Mouse (Mus musculus) spleen, postnatal 36 days (tissue): Measurements from ENCODE around the gene Tet2.
A peak's percentile ranks its signal among the peaks of the same experiment; 100 is the strongest.
"Not testable (repeated sequence)": the region's sequence is repeated elsewhere in the genome, so short reads cannot be mapped to it uniquely, and the experiment has no call there.

ENCODE experiments used
- DNase-seq, 2 experiments: peaks; one replicate each; pipeline ENCODE4 v3.0.0; 2022; ENCODE audit warnings: low spot score in 2 of 2, mixed read lengths in 1 of 2

The Tet2 gene

DNA sequence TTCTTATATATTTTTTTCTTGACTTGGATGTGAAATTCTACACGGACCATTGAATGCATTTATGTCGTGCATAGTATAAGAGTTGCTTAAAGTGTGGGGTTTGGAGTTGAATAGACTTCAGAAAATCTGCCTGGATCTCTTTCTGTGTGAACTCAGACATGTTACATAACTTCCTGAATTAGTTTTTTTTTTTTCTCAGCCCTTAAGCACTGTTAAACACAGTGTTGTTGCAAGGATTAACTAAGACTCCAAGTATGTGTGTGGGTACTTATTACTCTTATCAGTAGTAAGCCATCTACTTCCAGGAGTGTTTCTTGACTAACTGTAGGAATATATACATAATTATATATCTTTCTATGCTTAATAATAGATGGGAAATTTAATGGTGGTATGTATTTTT is 3.7 kb upstream of the Tet2 start:
- DNase-seq = no peak

DNA sequence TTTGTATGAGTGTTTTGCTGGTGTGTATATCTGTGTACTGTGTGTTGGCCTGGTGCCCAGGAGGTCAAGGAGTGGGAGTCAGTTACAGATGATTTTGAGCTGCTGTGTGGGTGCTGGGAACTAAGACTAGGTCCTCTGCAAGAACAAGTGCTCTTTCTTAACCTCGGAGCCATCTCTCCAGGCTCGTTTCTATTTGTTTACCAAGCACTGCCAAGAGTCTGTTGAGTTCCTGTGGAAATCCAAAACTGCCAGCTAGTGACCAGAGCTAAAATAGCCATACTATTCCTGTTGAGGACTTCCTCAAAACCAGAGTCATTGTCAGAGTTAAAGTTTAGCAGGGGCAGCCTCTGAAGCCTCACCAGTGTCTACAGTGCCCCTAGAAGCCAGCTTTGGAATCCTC is 1.9 kb upstream of the Tet2 start:
- no peak for DNase-seq

DNA sequence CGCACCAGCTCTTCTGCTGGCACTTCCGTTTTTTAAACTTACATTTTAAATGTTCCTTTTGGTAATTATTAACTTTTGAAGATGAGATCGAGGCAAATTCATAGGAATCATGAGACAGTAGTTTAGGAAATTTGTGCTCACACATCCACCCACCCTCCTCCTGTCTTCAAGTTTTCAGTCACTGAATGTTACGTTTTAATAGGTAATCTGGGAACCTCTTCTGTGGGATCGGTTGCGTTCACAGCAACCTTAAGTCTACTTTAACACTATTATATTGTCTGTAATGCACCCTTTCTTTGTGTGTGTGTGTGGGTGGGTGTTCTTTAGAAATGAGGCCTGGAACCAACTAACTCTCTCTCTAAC is 346 bp upstream of the Tet2 start:
- no peak for DNase-seq

DNA sequence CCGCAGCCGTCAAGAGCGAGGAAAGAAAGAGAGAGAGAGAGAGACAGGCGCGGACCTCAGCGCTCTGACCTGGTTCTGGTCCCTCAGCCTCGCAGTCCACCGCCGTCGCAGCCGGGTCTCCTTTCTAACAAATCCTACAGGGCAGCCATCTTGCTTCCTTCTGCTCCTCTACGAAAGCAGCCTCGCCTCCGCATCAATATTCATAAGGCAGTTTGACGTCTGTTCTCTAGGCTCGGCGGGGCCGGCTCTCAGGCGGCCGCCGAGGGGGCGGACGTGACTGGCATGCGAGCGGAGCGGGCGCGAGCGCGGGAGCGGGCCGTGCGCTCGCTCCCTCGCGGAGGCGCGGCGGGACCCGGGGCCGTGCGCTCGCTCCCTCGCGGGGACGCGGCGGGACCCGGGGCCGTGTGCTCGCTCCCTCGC is 798 bp downstream of the Tet2 start:
- DNase-seq = peak; percentile 87 to 89

DNA sequence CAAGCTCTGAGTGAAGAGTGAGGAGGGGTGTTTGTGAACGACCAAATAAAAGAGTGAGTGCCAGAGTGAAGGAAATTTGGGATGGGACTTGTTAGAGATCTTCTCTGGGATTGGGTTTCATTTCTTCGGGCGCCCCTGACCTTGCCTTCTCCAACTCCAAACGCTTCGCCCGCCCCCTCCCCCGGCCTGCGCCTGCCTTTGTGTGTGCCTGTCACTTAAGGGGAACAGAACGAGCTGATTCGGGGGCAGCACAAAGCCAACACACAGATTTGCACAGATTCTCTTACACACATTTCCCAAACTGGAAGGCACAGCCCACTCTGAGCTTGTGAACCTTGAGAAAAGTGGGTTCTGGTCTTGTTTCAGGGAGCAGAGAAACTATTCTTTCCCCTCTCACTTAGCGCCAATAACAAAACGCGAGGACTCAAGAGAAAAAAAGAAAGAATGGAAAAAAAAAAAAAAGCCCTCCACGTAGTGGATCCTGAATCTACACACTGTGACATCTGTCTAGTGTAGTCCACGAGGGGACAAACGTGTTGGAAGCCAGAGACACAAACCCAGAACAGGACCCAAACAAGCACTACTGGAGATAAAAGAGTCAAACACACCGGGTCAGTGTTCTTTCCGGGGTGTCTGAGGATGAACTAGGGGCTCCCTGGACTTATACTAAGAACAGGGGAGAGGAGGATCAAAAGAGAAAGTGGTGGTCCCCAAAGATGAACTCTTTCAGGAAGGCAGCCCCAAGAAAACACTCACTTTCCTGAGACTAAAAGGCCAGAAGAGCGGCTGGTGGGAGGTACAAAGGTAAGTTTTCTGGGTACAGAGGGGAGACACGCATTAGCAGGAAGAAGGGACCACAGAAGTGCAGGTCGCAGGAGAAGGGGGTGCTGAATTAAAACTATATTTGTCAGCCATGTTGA is 1.6 kb downstream of the Tet2 start:
- no peak for DNase-seq

DNA sequence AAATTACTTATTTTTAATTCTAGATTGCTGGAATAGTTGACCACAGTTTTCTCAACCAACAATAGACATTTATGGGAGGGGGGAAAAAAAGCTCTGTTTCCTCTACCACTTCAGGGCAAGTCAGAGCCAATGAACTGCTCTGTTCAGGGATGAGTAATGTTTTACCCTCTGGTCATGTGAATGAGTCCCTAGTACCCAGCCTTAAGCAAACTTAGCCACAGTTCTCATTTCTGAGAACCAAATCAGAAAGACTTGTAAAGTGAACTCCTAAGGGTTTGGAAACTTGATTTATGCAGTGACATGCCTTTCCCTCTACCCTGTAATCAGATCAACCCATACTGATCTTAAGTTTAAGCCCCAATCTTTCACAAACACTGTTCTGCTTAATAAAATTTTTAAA is 2.9 kb downstream of the Tet2 start:
- no peak for DNase-seq

DNA sequence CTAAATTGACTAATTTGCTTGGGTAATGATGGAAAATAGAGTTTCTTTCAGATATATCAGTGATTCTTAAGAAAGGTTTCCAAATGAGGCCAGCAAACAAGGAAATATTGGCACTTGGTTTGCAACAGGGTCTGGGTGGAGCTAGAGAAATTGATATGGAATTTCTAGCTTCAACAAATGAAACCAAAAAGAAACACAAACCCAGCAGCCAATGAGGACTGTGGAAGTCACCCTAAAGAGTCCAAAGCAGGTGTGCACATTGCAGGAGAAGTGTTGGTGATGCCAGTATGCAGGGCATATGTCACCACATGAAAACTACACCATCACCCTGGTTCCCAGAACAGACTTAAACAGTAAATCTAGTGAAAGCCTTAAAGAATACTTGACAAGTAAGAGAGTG is 3.9 kb downstream of the Tet2 start:
- no peak for DNase-seq

DNA sequence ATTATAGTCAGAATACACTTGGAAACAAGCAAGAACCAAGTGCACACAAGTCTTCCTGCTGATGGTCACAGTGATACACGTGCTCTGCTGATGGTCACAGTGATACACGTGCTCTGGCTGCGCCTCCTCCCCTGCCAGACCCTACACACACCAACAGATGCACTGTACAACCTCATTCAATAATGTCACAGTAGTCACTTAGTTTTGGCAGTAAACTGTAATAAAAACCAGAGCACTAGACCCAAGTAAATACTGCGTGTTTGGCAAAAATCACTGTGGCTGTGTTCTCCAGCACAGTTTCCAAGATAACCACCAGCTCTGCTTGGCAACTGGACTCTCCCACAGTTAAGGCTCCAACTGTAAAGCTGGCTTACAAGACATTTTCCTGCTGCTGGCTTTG is 4.9 kb downstream of the Tet2 start:
- no peak for DNase-seq

DNA sequence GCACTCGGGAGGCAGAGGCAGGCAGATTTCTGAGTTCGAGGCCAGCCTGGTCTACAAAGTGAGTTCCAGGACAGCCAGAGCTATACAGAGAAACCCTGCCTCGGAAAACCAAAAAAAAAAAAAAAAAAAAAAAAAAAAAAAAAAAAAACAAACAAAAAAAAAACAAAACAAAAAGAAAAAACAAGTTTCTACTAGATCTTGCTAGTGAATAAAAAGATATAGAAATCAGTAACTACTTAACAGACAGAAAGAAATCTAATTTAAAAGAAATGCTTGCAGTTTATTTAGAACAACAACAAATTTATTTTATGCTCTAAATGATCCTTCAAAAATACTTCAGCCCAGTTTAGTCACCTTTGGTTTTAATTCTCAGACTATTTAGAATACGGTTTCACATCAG is 6.4 kb downstream of the Tet2 start:
- DNase-seq = not testable (repeated sequence)

DNA sequence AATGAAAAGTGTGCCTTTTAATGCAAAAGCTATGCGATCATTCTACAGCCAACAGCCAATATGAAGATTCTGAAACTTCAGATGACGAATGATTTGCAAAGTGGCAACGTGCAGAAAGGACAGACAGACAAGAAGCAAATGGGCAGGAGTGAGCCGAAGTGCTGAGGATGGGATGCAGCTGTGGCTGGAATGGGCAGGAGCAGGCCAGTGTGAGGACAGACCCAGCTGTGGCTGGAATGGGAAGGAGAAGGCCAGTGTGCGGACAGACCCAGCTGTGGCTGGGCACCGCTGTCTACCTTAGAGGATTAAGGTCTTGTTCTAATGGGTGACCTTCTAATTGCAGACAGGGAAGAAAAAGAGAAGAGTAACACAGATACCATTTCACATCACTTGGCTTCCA is 9.3 kb downstream of the Tet2 start:
- DNase-seq = no peak

DNA sequence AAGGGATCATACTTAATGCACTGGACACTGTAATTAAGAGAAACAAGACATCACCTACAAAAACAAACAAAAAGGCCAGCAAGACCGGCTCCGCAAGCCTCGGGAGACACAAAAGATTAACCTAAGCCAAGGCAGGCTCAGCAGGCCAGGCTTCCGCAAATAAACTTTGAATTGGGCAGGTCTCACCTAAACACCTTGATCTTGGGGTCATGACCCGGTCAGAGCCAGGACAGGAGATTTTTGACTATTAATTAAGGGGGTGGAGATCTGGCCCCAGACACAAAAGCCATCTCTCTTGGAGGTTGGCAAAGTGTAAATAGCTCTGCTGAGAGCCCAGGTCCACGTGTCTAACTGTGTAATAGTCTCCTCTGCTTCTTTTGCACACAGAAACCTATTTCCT is 10.9 kb downstream of the Tet2 start:
- no peak for DNase-seq

DNA sequence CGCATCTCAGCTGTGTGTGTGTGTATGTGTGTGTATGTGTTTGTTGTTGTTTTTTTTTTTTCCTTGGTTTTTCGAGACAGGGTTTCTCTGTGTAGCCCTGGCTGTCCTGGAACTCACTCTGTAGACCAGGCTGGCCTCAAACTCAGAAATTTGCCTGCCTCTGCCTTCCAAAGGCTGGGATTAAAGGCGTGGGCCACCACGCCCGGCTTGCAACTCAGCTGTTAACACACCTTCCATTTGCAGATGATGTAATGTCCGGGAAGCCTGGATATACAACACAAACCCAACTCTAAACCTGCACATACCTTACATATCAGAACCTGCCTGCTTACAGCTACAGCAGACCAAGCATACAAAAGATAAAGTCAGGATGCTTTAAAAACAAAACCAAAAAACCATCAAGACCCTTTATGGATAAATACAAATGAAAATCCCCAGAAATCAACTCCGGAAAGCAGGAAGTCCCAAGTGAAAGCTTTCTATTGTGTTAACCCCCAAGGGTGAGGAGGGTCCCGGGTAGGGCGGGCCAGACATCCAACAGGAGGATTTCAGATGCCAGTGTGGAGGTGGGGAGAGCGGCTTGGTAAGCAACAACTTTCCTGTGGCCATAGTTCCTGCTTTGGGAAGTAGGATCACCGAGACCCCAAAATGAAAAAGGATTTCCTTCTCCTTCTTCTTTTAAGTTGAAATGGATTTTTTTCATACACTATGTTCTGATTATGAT is 11.5 kb downstream of the Tet2 start:
- DNase-seq = no peak

DNA sequence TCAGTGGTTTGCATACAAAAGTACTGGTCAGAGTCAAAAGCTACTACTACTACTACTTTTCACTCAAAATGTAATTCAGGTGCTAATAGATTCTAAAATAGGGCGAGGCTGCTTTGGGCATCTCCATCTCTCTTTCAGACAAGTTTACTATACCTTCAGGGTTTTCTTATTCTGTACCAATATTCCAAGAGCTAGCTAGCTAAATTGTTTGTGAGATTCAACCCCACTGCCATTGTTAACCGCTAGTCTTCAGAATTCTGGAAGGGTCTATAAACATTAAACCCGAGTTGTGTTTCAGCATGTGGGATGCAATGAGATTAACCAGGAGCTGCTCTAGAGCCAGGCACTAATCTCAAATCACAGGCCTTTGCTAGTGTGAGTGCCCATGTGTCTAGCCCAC is 12.1 kb downstream of the Tet2 start:
- no peak for DNase-seq

DNA sequence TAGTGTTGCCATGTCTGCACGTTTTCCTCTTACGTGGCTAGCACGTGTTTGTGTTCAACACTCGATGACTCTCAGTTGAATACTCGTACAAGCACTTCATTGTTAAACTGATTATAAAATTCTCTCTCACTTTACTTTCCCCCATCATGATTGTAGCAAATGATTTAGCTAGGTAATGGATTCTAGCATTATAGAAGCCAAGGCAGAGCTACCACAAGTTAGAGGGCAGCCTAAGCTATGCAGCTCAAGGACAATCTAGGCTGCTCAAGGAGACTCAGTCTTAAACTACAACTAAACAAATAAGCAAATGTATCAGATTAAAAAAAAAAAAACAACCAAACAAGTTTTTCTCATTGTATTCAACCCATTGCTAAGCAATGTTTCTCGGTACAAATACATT is 12.7 kb downstream of the Tet2 start:
- no peak for DNase-seq

DNA sequence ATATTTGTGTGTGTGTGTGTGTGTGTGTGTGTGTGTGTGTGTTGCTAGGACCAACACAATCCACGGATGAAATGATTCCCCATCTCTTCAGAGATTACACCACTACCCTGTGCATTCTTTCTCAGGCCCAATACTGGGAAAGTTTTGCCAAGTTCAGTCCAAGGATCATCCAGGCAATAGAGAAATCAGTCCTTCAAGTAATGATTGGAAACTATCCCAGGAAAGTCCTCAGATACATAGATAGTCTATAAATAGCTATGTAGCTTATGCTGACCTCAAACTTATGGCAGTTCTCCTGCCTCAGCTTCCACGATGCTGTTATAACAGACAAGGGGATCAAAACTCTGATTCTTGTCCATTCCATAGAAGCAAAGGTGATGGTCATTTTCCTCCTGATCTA is 13.8 kb downstream of the Tet2 start:
- no peak for DNase-seq

DNA sequence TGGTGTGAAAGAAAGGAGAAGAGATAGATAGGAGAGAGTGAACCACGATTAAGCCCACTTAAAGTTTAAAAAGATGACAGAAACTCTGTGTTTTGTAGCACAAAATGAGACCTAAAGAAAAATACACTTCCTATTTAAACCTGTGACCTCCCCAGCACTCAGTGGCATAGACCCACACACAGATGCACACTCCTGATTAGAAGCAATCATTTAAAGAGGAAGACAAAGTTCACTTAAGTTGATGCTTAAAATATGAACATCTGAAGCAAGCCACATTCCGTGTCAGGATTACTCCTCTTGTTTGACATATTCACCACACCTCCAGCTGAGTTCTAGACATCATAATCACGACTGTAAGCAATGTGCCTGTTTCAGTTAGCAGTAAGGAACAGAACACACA is 14.3 kb downstream of the Tet2 start:
- DNase-seq = no peak

DNA sequence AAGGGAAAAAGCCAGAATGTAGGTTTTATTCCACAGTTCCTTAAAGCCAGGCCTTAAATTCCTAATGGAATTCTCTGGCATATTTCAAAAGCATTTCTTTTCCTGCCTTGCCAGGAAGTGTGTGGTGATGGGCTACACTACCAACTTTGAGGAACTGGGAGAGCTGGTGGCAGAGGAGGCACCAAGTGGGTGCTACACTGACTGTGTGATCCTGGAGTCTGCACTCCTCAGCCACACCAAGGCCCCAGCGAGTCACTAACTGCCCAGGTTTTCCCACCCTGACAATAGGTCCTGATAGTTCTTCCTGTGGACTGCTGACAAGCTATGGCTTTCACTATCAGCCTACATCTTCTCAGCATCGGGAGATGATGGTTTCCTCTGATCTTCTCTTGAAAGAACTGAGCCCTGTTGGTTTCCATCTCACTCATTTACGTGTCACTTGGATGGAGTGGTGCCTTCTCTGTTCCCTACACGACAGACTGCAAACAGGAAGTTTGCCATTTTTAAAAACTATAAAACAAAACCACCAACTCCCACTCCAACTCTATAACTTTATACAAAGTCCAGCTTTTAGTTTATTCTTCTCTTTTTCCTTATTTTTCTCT is 18.7 kb downstream of the Tet2 start:
- no peak for DNase-seq

DNA sequence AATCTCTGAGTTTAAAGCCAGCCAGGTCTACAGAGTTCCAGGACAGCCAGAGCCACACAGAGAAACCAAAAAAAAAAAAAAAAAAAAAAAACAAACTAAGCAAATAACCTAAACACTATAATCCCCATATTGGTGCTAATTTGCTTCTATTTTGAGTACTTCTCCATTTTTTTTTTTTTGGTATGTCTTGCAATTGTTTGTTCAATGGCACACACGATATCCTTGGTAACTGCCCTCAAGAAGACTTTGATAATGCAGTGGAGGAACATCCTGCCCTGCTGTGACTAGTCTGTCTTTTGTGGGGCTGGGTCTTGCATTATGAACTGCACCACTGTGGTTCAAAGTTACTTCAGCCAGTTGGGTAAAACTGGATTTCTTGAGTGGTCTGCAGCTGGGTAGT is 19.4 kb downstream of the Tet2 start:
- DNase-seq = no peak

DNA sequence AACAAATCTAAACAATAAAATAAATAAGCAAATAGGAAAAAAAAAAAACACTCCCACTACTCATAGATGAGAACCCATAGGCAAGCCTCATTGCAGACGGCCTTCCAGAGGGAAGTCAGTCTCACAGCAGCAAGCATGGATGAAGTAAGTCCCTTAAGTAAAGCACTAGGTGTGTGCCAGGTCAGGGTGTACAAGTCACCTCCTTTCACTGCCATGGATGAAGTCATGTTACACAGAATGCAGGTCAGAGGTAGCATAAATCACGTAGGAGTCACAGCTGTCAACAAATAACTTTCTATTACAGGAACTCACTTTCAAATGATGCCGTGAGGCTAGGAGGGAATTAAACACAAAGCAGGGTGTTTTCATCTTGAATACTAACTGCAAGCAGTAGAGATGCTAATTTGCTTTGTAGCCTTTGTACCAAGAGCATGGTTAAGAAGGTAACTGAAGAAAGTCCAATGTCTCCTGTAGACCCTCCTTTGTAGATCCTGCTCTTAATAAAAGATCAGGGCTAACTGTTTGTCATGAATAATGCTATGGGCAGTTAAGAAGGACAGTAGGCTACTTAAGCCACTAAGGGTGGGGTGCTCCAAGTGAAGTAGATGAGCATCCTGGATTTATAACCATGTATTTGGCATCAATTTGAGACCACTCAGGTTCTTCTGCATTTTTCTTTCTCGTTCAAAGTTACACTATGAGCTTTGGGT is 20.4 kb downstream of the Tet2 start:
- no peak for DNase-seq

DNA sequence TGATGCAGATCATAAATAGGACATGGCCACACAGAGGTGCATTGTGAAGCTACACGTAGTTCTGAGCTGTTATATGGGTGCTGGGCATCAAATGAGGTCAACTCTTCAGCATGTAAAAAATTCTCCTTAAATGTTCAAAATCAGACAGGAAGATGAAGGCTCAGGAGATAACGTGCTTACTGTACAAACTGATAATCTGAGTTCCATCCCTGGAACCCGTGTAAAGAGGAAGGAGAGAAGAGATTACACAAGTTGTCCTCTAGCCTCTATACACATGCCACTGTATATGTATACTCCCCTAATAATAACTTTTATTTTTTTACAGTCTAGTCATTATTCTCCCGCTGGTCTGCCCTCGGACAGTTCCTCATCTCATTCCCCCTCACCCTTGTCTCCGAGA is 21.7 kb downstream of the Tet2 start:
- DNase-seq = no peak

DNA sequence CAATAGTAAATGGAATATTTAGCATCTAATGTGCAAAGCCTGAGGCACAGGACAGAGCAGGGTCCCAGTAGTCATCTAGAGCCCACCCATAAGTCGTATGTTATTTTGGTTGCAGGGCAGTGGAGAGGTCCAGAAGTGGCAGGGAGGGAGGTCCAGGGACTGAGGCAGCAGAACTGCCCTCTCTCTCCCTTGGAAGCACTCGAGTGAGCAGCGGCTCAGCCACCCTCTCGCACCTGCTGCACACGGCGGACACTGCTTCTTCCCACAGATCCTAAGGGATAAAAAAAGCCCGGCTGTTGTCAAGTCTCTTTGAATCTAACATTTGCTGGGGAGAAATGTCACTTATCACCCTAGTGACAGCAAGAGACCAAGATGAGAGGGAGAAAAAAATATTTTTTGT is 22.6 kb downstream of the Tet2 start:
- DNase-seq = no peak

DNA sequence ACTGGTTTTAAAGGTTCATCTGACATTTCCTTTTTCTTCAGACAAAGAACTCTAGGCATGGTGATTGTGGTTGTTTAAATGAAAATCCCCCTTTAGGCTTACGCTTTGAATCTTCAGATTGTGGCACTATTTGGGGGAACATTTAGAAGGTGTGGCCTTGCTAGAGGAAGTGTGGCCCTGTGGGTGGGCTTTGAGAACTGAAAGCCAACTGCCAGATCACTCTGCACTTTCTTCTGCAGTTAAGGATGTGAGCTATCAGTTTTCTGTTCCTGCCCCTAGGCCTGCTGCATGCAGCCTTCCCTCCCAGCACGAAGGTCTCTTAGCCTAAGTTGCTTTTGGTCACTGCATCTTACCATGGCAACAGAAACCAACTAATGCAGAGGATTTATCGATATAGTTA is 26.1 kb downstream of the Tet2 start:
- DNase-seq = peak; percentile 14 to 17
